Mouse (Mus musculus): ENCODE data around the gene Gkap1.

Gkap1 gene

GRCm38 (mm10) chr13:58263546-58263945, 12.0 kb downstream of the Gkap1 start:
- DNase-seq, result no peak

GRCm38 (mm10) chr13:58261674-58262073, 13.8 kb downstream of the Gkap1 start:
- DNase-seq, result no peak

GRCm38 (mm10) chr13:58253268-58253667, 22.2 kb downstream of the Gkap1 start:
- no peak for DNase-seq

GRCm38 (mm10) chr13:58248957-58249356, 26.5 kb downstream of the Gkap1 start:
- DNase-seq, result no peak

GRCm38 (mm10) chr13:58236536-58236935, 39.0 kb downstream of the Gkap1 start:
- DNase-seq, result no peak

GRCm38 (mm10) chr13:58232611-58233010, 42.9 kb downstream of the Gkap1 start:
- peak; percentile 68 to 76 for DNase-seq

GRCm38 (mm10) chr13:58232070-58232469, 43.4 kb downstream of the Gkap1 start:
- no peak for DNase-seq

DNA sequence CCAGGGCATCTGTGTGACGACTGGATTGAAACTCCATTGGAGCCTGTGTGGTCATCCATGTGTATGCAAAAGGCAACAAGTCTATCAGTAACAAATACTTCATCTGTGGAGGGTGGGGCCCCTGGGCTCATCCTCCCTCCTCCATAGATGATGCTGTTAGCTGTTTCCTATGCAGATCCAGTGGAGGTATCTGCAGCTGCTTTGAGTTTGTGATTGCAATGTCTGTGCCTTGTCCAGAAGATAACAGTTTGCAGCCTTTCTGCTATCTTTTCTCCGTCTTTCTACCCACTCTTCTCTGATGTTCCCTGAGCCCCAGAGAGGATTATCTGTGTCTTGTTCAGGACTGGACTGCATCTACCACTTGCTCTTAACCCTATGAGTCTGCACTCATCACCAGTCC, 46.9 kb downstream of the Gkap1 start:
- no peak for DNase-seq

- DNase-seq, result no peak
These were observed 49.8 kb downstream of the Gkap1 start for GRCm38 (mm10) chr13:58225694-58226093.

- DNase-seq, result peak; percentile 52 to 61
These were observed 55.3 kb downstream of the Gkap1 start for GRCm38 (mm10) chr13:58220206-58220605.

DNA sequence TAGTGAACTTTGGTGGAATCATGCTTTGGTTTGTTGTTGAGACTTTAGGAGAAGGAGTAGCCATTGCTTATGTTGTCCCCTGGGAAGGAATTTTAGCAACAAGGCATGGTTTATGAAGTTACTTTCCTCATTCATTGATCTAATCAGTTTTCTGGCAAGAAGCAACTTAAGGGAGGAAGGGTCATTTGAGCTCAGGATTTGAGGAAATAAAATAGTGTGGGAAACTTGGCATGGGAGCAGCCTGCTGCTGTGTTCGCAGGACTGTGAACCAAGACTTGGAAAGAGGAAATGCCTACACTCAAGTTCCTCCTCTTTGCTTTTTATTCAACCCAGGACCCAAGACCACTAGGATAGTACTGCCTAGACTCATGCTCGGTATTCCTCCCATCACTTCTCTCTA, 58.0 kb downstream of the Gkap1 start:
- no peak for DNase-seq

DNA sequence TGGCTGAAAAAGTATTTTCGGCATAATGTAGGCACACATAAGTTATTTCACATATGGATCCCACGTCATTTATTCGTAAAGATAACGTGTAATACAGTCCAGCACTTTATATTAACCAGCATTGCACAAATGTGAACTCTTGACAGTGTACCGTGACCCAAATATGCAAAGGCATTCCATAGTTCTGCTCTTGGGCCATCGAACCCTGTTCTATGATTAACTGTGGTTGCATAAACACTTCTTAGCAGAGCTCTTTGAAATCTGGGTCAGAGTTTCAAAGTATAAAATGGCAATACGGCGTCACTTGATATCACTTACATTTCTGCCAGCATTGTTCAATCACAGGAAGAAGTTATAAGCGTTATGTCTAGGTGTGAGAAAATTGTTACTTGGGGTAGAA, 59.1 kb downstream of the Gkap1 start:
- DNase-seq, result no peak

- DNase-seq, result peak; percentile 88 to 93
These were observed 59.7 kb downstream of the Gkap1 start, which contains the start of gene Ubqln1 for GRCm38 (mm10) chr13:58215592-58216341. Gene Ubqln1 (minus strand): TSS chr13:58215653.

DNA sequence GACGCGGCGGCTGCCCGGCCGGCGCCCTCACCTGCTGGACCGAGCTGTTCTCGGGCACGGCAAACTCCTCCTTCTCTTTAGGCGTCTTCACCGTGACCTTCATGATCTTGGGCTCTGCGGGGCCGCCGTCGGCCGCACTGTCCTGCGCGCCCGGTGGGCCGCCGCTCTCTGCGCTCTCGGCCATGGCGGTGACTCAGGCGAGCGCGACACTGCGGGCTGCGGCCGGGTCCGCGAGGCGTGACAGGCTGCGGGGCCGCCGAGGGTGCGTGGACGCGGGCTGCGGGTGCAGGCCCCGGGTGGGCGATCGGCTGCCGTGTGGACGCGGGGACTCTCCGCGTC, 60.3 kb downstream of the Gkap1 start:
- no peak for DNase-seq

- peak in 1 of 2 experiments; percentile 42 for DNase-seq
These were observed 60.9 kb downstream of the Gkap1 start for GRCm38 (mm10) chr13:58214346-58215252.

DNA sequence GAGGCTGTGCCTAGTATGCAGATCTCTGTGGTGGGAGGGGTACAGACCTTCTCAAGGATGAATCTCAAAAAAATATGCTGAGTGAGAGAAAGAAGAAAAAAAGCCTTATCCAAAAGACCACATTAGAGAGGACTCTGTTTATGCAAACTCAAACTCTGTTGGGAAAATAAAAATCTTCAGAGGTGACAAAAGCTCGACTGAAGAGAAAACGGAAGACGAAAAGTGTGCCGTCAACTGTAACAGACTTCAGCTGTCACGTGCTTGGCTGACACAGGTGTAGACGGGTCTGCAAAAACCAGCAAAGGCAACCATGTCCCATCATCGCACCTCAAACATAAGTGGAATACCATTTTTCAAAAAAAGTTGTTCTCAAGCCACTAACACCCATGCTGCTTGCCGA, 61.7 kb downstream of the Gkap1 start:
- DNase-seq, result no peak

GRCm38 (mm10) chr13:58212530-58212929, 63.0 kb downstream of the Gkap1 start:
- no peak for DNase-seq

DNA sequence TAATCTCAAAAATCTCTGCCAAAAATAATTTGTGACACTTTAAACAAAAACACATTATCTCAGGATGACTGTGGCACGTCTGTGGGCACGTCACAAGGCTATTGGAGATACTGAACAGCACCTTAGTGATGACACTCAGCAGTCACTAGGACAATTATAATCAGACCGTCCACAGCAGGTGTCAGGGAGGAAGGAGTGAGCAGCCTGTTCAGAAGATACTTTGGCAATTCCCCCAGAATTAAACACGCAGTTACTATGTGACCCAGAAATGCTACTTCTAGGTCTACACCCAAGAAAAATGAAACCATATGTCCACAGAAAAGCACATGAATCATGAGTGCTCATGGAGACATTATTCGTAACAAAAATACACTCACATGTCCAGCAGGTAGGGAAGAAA, 65.1 kb downstream of the Gkap1 start:
- DNase-seq, result no peak

GRCm38 (mm10) chr13:58206084-58206483, 69.4 kb downstream of the Gkap1 start:
- DNase-seq, result no peak

DNA sequence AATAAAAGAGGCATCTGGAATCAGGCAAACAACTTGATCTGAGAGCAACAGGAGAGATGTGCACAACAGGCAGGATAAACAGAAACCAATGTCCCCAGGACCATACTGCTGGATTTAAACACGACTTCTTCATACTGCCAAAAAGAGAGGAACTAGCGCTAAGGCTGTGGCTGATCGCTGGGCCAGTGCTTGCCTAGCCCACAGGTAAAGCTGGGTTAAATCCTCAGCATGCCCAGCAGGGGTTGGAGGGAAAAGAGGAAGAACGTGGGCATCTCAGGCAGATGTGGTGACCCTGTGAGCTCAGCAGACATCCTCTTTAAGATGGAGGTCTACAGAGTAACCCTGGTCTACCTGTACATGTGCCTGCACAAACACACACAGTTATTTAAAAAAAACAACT, 70.5 kb downstream of the Gkap1 start:
- DNase-seq, result no peak

- no peak for DNase-seq
These were observed 71.3 kb downstream of the Gkap1 start for GRCm38 (mm10) chr13:58204202-58204601.

DNA sequence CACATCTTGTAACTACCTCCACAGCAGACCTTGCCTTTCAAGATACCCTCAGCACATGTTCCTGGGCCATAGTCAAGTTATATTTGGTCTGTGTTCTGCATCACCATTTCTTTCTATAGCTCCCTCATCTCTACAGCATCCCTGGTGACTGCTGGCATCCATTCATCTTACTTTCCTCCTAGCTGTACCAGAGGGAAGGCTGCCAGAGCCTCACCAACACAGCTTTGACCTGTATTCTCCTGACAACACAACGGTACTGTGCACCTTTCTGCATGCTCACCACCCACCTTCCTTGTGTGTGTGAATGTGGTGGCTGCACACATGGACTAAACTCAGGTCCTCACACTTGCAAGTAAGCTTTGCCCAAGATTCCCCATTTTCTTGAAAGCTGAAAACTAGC, 72.6 kb downstream of the Gkap1 start:
- DNase-seq, result no peak

GRCm38 (mm10) chr13:58201908-58202307, 73.6 kb downstream of the Gkap1 start:
- DNase-seq, result no peak

GRCm38 (mm10) chr13:58201343-58201742, 74.2 kb downstream of the Gkap1 start:
- DNase-seq, result no peak
